Mouse (Mus musculus) kidney, adult 2 months (tissue): ENCODE data around the gene Tmem239. TPM values are rescaled to one million over a fixed set of nuclear protein-coding genes. Genes with fewer than 3 reads are reported as not detected.
A peak's percentile ranks its signal among the peaks of the same experiment; 100 is the strongest.
"Not testable (repeated sequence)": the region's sequence is repeated elsewhere in the genome, so short reads cannot be mapped to it uniquely, and the experiment has no call there.

Source experiments
- DNase-seq: peaks from one replicate; pipeline ENCODE4 v3.0.0; 2021
- H3K27ac ChIP-seq: fragments of 200-500 bp; 2 replicates; pipeline ENCODE4 v1.5.1; 2012; ENCODE audit warnings: low read depth, low read length, control low read depth, inconsistent platforms; ENCODE audit not compliant: insufficient read depth
- H3K27me3 ChIP-seq: fragments of 200-500 bp; replicated peaks from 2 replicates; pipeline ENCODE4 v1.6.1; 2012; ENCODE audit warnings: mild to moderate bottlenecking, moderate library complexity, low read length, inconsistent platforms; ENCODE audit not compliant: control insufficient read depth, insufficient read depth
- H3K36me3 ChIP-seq: fragments of 200-500 bp; 2 replicates; pipeline ENCODE4 v1.6.1; 2012; ENCODE audit warnings: mild to moderate bottlenecking, moderate library complexity, low read length, inconsistent platforms; ENCODE audit not compliant: control insufficient read depth, insufficient read depth
- H3K4me1 ChIP-seq: fragments of 200-500 bp; 2 replicates; pipeline ENCODE4 v1.6.1; 2011; ENCODE audit warnings: low read length; ENCODE audit not compliant: control insufficient read depth, insufficient read depth
- H3K4me3 ChIP-seq: fragments of 200-500 bp; 2 replicates; pipeline ENCODE4 v1.5.1; 2011; ENCODE audit warnings: mild to moderate bottlenecking, low read depth, low read length, control low read depth; ENCODE audit not compliant: insufficient read depth
- CTCF ChIP-seq: fragments of 200-500 bp; conservative IDR thresholded peaks from 2 replicates; pipeline ENCODE4 v1.5.1; 2011; ENCODE audit warnings: low read depth, mild to moderate bottlenecking, control low read depth, low read length, moderate library complexity, mixed read lengths; ENCODE audit not compliant: insufficient read depth, insufficient read length
- POLR2A ChIP-seq: fragments of 200-500 bp; IDR thresholded peaks from one replicate; pipeline ENCODE4 v1.6.1; 2011; ENCODE audit warnings: low read depth, low read length, control low read depth
- WGBS: fragments of 180-500 bp; shearing (Covaris S2); methylation state at CpG from one replicate; pipeline ENCODE4 v1.1.7; 2018; 5-methylcytosine and 5-hydroxymethylcytosine counted together
- polyA plus RNA-seq: library from polyadenylated mRNA; depleted of rRNA; stranded (reverse); fragments of >200 nt; gene quantifications from 2 replicates; pipeline ENCODE4 v1.2.3, GENCODE M21; 2012; rRNA removed

Gene Tmem239
- polyA plus RNA-seq = not detected in 2 replicates

DNA sequence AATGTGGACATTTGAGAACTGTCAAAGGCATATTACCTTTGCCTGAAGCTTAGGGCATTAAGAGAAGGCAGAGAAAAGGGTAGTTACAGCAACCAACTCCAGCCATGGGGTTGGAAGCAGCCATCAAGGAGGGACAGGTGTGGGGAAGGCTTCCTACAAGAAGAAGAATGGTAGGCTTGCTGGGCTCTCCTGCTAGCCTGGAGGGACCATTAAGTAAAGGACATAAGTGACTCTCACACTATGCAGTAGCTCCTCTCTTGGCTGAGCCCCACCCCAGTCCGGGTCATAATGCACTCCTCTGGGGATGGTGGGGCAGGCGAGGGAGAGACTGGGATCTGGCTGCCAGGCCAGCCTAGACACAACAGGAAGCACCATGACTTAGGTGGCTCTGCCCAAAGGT is at the start of gene Tmem239:
Tmem239 (plus strand) TSS at position 301 of the 400 bp plus-strand sequence.
- H3K4me3 ChIP-seq = no peak within 1 kb of the TSS
- no peak within 1 kb of the TSS for H3K27ac ChIP-seq
- no peaks in the 10 kb centered on the region for H3K4me1 ChIP-seq
- H3K36me3 ChIP-seq = no peaks in the 10 kb centered on the region
- TF ChIP-seq CTCF = no peak
- TF ChIP-seq POLR2A = no peak
- DNase-seq = no peak
- no peaks in the 10 kb centered on the region for H3K27me3 ChIP-seq
- 92% methylated on average over 2 of the region's 2 CpGs for WGBS

DNA sequence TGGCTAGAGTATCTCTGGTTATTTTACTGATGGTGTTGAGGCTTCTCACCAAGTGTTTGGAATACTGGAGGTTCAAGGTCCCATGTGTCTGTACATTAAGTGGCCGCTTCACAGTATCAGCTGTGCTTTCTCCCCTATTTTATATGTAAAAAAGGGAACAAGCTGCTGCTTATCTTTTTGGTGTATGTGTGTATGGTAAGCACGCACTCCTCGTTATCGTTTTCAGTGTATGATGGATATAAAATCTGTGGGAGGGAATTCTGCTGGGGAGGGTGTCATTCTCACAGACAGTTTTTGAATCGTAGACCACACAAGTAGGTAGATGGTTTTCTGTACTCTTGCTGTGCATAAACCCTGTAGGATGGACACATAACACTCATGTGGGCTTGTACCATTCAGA is 48.7 kb upstream of the Tmem239 start:
- H3K27ac ChIP-seq = no peak overlapping the region
- H3K27me3 ChIP-seq = no peaks in the 10 kb centered on the region
- H3K4me1 ChIP-seq = no peaks in the 10 kb centered on the region
- TF ChIP-seq CTCF (no peak), POLR2A (no peak)
- no peak for DNase-seq
- 91% methylated on average over 5 of the region's 5 CpGs for WGBS
- H3K36me3 ChIP-seq = no peaks in the 10 kb centered on the region
- H3K4me3 ChIP-seq = no peak overlapping the region

DNA sequence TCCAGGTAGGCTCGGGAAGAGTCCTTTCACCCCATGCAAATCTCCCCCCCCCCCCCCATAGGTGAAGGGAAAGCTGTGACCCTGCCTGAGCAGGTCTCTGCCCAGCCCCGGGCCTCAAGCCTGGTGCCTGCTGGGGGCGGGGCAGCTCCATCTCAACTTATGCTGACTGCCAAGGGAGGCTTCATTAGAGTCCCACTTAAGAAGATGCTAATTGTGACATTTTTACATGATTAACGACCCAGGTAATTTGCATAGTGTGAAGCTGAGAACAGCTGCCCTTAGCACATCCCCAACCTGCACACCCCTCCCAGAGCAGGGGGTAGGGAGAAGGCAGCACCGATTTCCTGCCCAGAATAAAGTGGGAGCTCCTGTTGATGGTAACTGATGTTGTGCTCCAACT is 47.4 kb upstream of the Tmem239 start:
- Histone ChIP-seq H3K27me3 (no peaks in the 10 kb centered on the region), H3K36me3 (no peaks in the 10 kb centered on the region), H3K4me1 (no peaks in the 10 kb centered on the region), H3K4me3 (no peak overlapping the region), H3K27ac (no peak overlapping the region)
- no peak for DNase-seq
- 21% methylated on average over 5 of the region's 5 CpGs for WGBS
- TF ChIP-seq CTCF (no peak), POLR2A (no peak)

DNA sequence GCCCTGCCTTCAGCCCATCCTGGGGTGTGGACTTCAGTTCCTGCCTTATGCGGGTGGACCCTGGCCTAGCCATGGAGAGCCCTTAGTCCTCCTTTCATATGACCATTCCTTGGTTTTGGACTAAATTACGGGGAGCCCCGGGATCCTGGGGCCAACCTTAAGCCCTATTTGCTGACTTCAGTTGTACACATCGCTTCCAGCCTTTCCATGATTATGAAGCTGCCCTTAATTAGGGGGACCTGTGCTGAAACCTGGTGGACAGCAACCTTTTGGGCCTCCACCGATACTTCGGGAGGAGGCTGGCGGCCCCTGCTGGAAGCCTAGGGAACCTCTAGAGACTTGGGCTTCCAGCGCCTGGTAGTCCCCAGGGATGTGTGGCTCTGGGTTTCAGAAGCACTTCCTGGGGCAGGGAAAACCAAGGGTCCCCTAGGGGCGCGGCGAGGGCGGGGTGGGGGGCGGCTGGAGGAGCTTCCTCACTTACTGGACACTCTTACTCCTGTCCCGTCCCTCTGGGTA is 43.7 kb upstream of the Tmem239 start:
- WGBS = 4% methylated on average over 14 of the region's 14 CpGs
- DNase-seq = peak; percentile 51
- H3K27ac ChIP-seq = no peak overlapping the region
- TF ChIP-seq POLR2A = no peak
- TF ChIP-seq CTCF = peak; percentile 61
- H3K27me3 ChIP-seq = no peaks in the 10 kb centered on the region
- H3K4me1 ChIP-seq = no peaks in the 10 kb centered on the region
- H3K36me3 ChIP-seq = no peaks in the 10 kb centered on the region
- H3K4me3 ChIP-seq = no peak overlapping the region

DNA sequence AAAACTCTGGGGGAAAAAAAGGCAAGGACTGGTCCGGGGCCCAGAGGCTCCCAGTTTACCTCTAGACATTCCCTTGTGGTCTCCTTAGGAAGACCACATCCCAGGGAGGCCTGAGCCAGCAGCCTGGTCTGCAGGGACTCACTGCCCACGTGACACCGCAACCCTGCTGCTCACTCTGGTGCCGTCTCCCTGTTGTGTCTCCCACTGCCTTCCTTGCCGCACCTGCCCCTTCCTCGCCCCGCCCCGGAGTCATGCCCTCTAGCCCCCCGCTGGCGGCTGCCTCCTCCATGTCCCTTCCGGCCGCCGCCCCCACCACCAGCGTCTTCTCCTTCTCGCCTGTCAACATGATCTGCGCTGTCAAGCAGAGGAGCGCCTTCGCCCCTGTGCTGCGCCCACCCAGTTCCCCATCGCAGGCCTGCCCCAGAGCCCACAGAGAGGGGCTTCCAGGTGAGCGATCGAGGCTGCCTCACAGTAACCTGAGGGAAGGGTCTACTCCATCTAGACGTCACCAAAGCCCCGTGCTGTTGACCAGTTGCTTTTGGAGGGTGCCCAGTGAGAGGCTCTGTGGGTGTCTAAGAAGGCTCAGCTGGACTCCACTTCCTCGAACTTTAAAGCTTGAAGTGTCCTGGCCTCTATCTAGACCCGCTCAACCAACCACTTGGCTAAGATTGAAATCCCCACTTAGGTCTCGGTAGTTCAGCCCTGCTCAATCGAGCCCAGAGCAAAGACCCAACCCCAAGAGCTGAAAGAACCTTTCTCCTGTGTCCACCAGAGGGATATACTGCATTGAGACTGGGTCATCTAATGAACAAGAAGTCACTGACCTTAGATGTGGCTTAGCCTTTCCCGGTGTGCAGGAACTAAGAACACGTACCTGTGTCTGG is 40.8 kb upstream of the Tmem239 start:
- Histone ChIP-seq H3K36me3 (no peaks in the 10 kb centered on the region), H3K4me1 (no peaks in the 10 kb centered on the region), H3K27me3 (no peaks in the 10 kb centered on the region), H3K27ac (no peak overlapping the region), H3K4me3 (no peak overlapping the region)
- no peak for DNase-seq
- no peak for TF ChIP-seq POLR2A
- no peak for TF ChIP-seq CTCF
- 9% methylated on average over 30 of the region's 30 CpGs for WGBS

DNA sequence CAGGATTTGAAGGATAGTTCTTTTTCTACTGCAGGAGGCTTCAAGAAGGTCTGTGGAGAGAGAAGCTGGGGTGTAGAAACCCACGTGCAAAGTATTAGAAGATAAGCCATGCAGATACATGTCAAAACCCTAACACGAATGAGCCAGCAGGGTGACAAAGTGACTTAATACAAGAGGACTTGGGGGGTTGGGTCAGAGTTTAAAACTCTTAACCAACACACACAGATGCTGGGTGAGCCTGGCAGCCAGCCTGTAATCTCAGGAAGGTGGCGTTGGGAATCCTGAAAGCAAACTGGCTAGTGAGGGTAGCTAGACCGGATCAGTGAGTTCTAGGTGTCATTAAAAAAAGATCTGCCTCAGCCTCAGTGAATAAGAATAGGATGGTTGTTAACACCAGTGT is 38.9 kb upstream of the Tmem239 start:
- no peaks in the 10 kb centered on the region for H3K27me3 ChIP-seq
- DNase-seq = no peak
- H3K4me1 ChIP-seq = no peaks in the 10 kb centered on the region
- H3K4me3 ChIP-seq = no peak overlapping the region
- H3K36me3 ChIP-seq = no peaks in the 10 kb centered on the region
- H3K27ac ChIP-seq = no peak overlapping the region
- TF ChIP-seq CTCF (no peak), POLR2A (no peak)
- 65% methylated on average over 4 of the region's 4 CpGs for WGBS

GRCm38 (mm10) chr2:130373026-130373425 is 33.3 kb upstream of the Tmem239 start:
- not testable (repeated sequence) for DNase-seq, H3K4me3 ChIP-seq, H3K27ac ChIP-seq, H3K4me1 ChIP-seq, H3K27me3 ChIP-seq, H3K36me3 ChIP-seq
- 14% methylated on average over 1 of the region's 1 CpGs for WGBS

- Histone ChIP-seq H3K4me1 (no peaks in the 10 kb centered on the region), H3K27ac (no peak overlapping the region), H3K36me3 (no peaks in the 10 kb centered on the region), H3K4me3 (no peak overlapping the region), H3K27me3 (no peaks in the 10 kb centered on the region)
- DNase-seq = no peak
- 70% methylated on average over 4 of the region's 4 CpGs for WGBS
- no peak for TF ChIP-seq POLR2A
- TF ChIP-seq CTCF = no peak
Observed at GRCm38 (mm10) chr2:130374951-130375350, 31.3 kb upstream of the Tmem239 start.
